Mouse (Mus musculus): ENCODE measurements around the gene Ovch2.

Gene Ovch2

DNA sequence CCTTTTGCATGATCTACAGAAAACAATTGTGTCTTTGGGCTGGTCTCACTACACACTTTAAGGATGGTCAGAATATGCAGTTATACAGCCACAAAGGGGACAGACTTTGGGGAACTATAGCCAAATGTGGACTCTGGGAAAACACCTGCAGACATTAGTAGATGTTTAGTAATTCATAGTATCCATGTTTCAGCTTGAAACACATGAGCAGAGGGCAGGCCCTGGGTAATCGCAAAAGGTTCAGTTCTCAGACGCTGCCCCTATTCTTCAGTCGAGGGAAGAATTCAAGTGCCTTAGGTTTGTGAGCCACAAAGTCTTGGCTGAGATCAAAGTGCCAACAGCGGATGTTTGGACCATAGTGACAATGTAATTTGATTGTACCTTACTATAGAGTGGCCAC is 56.6 kb downstream of the Ovch2 start:
- peak in 1 of 2 experiments; percentile 36 for DNase-seq (ENCODE audit: low spot score in 2 of 2)

DNA sequence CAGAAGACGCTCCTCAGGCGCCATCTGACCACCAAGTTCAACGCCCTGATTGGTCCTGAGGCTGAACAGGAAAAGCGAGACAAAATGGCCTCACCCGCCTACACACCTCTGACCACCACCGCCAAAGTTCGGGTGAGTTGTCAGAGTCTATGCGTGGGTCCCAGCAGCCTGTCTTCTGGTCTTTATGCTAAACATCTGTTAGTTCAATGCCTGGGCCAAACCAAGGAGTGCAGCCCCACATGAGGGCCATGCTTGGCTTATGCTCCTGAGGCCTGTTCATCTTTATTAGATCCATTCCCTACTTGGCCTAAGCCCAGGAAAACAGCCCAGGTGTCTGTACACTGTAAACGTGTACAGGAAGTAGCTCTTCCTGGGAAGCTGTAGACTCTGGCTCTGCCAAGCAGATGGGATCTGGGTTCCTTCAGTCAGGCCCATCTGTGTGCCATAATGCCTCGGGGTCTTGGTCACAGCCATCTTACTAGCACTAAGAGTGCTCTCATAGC is 58.0 kb downstream of the Ovch2 start:
- no peak for DNase-seq (ENCODE audit: low spot score in 2 of 2)

DNA sequence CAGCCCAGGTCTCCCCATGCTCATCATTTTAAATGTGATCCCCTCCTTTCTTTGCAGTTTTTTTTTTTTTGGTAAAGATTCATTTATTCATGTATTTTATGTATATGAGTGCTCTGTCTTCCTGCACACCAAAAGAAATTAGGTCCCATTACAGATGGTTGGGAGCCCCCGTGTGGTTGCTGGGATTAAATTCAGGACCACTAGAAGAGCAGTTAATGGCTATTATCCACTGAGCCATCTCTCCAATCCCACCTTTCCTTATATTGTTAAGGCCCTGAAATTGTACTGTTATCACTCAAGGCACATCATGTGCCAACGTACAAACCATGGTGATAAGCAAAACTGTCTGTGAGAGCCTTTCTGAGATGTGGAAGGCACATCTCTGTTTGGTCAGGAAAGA is 62.3 kb downstream of the Ovch2 start:
- DNase-seq (ENCODE audit: low spot score in 2 of 2) = no peak

DNA sequence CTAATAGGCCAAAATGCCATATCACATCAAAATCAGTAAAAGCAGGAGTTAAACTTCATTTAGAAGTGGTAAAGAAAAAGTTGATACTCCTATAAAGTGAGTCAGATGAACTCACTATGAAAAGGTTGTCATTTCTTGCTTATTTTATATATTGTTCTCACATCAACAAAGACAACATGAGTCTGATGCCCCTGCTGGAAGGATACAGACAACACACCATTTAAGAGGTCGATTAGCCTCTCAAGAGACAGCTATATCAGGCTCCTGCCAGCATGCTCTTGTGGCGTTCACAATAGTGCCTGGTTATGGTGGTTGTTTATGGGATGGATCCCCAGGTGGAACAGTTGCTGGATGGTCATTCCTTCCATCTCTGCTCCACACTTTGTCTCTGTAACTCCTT is 67.8 kb downstream of the Ovch2 start:
- no peak for DNase-seq (ENCODE audit: low spot score in 2 of 2)
